Mouse (Mus musculus): ENCODE results near the gene Gm15517. TPM values are rescaled to one million over a fixed set of nuclear protein-coding genes. Genes with fewer than 3 reads are reported as not detected.
A peak's percentile ranks its signal among the peaks of the same experiment; 100 is the strongest.
"Not testable (repeated sequence)": the region's sequence is repeated elsewhere in the genome, so short reads cannot be mapped to it uniquely, and the experiment has no call there.

Gene Gm15517
- total RNA-seq (2015) = not detected in 2 replicates
- total RNA-seq (2017) = not detected in 2 replicates

DNA sequence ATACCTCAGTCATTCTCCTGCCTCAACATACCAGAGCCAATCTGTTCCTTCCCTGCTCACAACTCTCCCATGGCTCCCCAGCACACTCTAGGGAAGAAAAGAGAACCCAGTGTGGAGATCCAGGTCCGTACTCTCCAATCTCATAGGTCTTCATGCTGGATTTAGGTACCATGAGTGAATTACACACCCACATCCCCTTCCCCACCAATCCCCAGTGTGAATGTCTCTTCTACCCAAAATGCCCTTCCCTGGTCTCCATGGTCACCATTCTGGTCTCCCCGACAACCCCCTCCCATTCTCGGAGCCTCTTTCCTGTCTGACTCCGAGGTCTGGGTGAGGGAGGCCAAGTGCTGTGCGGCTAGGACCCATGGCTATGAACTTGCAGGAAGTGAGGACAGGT, at the start of gene Gm15517:
Gene Gm15517 (plus strand): TSS at position 301 of the 400 bp plus-strand sequence.
- no peak for ATAC-seq (replicated peaks; ENCODE audit: poor library complexity)

DNA sequence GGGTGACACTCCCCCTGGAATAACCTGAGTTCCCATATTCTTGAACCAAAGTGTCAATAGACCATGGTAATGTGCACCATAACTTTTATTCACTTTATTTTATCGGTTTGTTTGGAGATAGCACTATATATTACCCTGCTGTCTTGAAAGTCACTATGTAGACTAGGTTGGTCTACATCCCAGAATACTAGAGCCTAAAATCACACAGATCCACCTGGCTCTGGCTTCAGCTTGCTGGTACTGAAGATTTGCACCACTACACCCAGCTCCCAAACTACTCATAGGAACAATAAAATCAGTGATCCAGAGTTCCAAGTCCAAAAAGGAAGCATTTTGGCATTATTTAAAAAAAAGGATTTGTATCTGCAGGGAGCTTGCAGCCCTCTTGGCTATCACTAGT, 45.6 kb upstream of the Gm15517 start, which contains the start of gene Klk1b5:
Gene Klk1b5 (plus strand): TSS at position 301 of the 400 bp plus-strand sequence.
- no peak for ATAC-seq (replicated peaks; ENCODE audit: poor library complexity)

DNA sequence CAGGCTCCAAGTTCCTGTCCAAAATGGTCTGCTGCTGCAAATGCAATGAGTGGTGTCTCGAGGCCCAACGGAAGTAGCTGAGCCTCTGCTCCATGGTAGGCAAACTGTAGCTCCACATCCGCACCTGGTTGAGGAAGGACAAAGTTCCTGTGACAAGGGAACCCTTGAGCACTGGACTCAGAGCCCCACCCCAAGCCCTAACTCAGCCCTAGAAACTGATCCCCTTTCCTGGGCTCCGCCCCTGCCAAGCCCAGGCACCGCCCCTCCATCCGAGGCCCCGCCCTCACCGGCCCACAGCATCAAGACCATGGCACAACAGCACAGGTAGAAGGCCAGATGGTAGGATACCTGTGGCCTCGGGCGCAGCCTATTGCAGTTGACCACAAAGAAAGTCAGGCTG, 39.6 kb upstream of the Gm15517 start:
- not testable (repeated sequence) for ATAC-seq (replicated peaks; ENCODE audit: poor library complexity)

DNA sequence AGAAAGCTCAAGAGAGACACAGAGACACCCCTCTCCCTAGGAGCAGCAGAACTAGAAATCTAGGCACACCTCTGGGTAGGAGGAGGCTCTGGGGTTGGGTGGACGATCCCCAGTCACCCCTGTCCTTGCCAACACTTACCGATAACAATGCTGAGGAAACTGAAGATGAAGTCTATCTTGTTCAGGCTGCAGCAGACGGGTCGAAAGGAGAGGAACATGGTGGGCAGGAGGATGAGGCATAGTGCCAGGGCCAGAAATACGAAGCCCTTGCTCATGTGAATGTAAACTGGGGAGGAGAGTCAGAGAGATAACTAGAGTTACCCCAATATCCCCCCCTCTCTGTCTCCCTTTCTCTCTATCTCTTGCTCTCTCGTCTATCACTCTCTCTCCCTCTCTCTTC, 38.9 kb upstream of the Gm15517 start:
- ATAC-seq (replicated peaks; ENCODE audit: poor library complexity) = not testable (repeated sequence)

DNA sequence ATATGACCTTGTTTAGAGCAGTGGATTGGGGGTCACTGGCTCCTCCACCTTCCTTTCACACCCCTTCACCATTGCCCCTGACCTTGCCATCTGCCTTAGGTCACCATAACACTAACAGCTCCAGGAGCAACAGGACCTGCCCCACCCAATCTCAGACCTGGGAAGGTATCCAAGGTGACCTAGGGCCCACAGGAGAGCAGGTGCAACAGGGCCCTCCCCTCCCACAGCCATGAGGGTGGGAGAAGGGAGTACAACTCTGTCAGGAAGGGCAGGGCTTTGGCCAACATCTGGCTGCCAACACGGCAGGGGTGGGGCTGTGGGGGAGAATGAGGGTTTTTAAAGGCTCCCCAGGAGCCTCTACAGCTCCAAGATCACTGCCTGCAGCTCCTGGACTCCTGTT, 36.2 kb upstream of the Gm15517 start, which contains the start of gene Klk1:
Gene Klk1 (plus strand): TSS at position 285 of the 400 bp plus-strand sequence.
- ATAC-seq (replicated peaks; ENCODE audit: poor library complexity) = no peak

DNA sequence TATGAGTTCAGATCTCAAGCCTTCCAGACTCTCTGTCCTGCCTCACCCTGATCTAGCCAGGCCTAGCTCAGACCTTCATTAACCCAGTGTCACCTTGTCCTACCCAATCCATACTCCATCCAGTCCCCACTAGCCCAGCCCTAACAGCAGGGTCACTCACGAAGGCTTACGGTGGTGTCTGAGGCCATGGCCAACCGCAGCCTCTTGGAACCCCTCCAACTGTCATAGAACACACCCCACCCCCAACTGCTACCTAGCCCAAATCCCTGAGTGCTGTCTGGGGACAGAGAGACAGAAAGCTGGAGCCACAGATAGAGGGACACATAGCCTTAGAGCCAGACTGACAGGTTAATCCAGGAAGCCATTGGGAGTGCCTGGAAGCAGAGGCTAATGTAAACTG, 25.3 kb upstream of the Gm15517 start, which contains the start of gene Gm36864:
Gene Gm36864 (plus strand): TSS at position 269 of the 400 bp plus-strand sequence.
- no peak for ATAC-seq (replicated peaks; ENCODE audit: poor library complexity)

DNA sequence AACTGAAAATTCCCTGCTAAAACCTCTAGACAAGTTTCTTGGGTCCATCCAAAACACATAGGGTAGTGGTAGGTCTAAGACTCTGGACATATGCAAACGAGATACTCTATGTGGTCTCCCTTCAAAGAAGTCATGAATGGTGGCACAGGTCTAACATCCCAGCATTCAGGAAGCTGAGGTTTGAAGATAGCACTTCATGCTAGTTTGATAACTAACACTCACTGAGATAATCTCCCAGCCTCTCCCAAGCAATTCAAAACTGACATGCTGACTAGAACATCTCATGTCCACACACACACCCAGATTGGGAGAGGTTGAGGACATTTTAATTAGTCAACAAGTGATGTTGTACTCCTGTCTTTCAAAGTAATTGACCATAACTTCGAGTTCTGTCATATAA, 21.3 kb upstream of the Gm15517 start:
- no peak; the same call in 1 of the 2 replicates for ATAC-seq (replicated peaks; ENCODE audit: poor library complexity)

DNA sequence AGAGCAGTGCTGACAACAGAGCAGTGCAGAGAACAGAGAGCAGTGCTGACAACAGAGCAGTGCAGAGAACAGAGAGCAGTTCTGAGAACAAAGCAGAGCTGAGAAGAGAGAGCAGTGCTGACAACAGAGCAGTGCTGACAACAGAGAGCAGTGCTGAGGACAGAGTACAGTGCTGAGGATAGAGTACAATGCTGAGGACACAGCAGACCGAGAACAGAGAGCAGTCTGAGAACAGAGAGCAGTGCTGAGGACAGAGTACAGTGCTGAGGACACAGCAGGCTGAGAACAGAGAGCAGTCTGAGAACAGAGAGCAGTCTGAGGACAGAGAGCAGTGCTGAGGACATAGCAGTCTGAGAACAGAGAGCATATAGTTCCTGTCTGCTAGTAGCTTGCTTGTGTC, 20.5 kb upstream of the Gm15517 start:
- ATAC-seq (replicated peaks; ENCODE audit: poor library complexity) = peak; percentile 30

DNA sequence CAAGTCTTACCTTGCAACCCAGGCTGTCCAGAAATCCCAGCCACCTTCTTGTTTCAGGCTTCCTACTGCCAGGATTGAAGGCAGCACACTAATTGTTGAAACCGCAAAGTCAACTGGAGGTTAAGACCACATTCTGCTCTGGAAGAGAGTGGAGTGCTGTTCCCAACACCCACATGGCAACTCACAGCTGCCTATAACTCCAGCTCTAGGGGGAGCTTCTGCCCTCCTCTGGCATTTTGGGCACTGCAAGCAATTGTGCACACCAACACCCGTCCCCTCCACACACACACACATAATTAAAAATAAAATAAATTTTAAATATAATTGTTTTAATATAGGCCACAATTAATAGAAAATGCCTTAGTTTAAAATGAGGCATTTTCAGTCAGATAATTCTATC, 20.1 kb upstream of the Gm15517 start:
- no peak for ATAC-seq (replicated peaks; ENCODE audit: poor library complexity)

DNA sequence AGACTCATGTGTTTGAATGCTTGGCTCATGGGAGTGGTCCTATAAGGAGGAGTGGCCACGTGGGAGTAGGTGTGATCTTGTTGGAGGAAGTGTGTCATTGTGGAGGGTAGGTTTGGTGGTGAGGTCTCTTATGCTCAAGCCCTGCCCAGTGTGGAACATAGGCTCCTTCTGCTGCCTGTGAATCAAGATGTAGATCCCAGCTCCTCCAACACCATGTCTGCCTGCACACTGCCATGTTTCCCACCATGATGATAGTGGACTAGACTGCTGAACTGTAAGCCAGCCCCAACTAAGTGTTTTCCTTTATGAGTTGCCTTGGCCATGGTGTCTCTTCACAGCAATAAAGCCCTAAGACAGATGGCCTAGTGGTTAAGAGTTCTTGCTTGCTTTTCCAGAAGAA, 17.2 kb upstream of the Gm15517 start:
- ATAC-seq (replicated peaks; ENCODE audit: poor library complexity) = no peak

DNA sequence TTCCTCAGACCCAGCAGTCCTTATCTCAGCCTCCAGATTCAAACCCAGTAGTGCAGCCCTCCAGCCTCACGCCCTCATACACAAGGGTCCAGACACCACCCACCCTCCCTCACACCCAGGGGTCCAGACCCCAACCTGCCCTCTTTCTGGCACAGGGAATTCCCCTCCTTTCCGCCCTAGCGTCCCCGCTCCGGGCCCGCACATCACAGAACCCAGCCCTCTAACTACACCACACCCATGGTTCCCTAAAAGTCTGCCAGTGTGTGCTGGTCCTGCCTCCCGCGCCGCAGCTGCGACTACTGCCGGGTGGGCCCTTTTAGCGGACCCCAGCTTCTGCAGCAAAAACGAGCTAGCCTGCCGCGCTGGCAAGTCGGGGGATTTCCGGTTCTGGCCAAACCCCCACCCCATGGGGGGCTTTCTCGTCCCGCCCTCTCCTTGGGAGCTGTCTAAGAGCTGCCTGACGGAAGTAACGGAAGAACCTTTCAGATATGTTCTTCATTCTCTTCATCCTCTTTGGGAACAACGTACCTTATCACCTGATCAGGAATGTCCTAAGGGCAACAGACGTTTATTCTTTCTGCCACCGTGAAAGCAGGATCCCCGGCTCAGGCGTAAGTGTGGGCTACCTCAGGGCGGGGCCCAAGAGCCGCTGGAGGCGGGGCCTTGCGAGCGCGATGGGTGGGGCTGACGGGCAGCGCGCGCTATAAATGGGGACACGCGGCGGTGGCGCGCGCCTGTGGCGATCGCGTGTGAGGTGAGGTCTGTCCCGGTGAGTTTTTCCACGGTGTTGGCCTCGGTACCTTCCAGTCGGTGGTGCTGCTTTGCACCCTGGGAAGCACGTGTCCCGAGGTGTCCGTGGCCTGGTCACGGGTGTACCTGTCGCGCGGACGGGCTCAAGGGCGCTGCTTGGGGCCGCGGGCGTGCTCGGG, 14.9 kb upstream of the Gm15517 start, which contains the start of the genes 1700028J19Rik and 2410002F23Rik:
Gene 1700028J19Rik (minus strand): TSS at position 641 of the 929 bp plus-strand sequence.
Gene 2410002F23Rik (plus strand): TSS at position 668 of the 929 bp plus-strand sequence.
- peak; percentile 87 for ATAC-seq (replicated peaks; ENCODE audit: poor library complexity)

DNA sequence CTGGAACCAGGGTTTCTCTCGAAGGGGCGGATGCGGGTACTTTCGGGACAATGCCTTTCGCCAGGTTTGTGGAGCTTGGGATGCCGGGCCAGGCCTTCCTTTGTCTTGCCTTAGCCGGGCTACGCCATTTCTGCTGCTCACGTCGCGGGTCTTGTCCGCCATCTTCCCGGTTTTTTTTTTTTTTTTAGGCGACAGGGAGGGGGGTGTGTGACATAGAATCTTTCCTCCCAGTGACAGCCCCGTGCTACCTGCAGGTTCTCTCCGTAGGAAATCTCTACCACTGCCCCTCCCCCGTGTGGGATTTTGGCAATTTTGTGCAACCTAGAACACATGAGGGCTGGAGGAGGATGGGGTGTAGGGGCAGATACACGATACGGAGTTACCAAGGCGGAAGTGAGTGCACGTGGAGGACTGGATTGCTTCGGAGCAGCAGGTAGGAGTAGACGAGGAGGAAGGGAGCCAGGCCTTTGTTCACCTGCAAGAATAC, 14.2 kb upstream of the Gm15517 start:
- ATAC-seq (replicated peaks; ENCODE audit: poor library complexity) = peak; percentile 55

DNA sequence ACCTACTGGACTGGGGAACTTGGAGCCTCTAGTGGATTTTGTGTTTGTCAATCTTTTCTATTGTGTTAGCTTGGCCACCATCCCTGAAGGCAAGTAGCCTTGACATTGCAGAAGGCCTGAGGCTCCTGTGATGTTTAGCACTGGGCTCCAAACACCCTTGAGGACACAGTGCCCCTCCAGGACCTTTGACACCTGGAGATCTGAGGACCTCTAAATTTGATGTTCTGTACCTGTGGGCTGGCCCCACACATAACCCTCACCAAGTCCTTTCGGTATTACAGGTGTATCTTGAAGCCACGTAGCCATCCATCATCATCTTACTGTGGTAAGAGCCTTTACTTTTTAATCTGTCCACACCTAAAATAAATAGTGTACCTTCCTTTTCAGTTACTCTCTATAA, 13.3 kb upstream of the Gm15517 start:
- ATAC-seq (replicated peaks; ENCODE audit: poor library complexity) = no peak

DNA sequence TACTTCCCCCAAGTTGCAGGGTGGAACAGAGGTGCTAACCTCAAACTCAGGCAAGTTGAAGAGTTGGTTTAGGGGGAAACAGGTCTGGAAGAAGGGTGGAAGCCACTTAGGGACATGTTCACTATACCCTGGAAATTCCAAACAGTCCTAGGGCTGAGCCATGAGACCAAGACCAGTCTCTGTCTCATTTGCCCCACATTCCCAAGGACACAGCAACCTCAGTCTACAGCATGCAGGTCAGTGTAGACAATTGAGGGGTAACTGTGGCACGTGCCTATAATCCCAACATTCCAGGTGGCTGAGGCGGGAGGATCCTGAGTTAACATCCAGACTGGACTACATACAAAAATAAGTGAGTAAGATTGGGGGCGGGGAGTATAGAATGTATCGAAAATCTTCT, 12.0 kb upstream of the Gm15517 start:
- ATAC-seq (replicated peaks; ENCODE audit: poor library complexity) = no peak

DNA sequence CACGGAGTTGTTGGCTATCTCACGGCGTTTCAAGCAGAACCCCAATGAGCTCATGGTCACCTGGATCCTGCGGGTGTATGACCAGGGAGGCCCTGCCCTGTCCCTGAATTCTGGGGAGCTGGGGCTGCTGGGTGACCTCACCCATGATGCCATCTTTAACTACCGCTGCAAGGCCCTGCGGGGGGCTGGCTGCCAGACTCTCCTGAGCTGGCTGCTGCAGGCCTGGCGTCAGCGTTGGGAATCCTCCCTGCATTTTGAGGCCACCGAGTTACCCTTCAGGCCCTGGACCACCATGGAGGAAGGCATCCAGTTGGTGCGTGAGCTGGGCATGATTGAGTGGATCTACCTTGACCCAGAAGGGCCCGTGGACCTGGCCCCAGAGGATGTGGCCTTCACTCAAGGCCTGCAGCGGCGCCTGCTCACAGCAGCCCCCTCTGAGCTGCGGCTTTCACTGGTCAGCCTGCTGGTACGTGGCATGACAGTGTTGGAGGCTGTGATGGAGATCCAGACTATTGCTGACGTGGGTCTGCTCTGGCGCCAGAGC, 10.4 kb upstream of the Gm15517 start:
- not testable (repeated sequence) for ATAC-seq (replicated peaks; ENCODE audit: poor library complexity)

DNA sequence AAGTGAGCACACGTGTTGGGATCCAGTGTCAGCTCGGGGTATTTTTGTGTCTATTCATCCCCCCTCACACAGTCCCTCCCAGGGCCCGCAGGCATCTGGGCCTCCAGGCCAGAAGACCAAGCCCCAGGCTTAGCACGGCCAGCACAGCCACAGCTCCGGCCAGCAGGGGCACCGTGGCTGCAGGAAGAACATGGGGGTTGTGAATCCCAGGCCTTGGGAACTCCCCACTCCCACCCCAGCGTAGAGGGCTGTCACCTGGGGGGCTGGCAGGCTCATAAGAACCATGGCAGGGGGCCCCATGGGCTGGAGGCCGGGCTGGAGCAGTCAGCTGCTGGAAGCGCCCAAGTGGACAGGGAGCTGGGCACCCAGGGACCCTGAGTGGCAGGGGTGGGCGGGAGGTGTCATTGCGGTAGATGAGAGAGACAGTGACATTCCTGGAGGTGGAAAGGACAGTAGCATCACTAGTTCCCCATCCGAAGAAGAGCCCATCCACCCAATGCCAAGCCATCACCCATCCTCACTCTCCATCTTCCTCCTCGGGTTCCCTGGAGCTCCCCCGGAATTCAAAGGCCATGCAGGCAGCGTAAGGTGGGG, 8.1 kb upstream of the Gm15517 start:
- ATAC-seq (replicated peaks; ENCODE audit: poor library complexity) = 0 out of 2 replicates have a peak, but pooled peaks have one; percentile 12

DNA sequence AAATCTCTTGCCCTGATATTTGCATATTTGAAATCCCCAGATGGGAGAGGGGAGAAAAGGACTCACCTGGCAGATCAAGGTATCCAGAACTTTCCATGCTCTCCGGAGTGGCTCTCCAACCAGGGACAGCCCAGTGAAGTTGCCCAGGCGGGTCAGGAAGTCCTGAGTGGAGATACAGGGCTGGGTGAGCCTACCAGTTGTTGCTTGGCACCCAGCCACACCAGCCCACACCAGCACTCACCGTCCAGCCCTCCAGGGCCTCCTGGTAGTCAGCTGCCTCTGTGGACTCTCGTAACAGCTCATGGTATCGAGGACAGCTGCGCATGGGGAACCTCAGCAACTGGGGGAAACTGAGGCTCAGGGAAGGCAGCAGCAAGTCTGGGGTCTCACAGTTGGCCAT, 6.3 kb upstream of the Gm15517 start:
- no peak for ATAC-seq (replicated peaks; ENCODE audit: poor library complexity)

DNA sequence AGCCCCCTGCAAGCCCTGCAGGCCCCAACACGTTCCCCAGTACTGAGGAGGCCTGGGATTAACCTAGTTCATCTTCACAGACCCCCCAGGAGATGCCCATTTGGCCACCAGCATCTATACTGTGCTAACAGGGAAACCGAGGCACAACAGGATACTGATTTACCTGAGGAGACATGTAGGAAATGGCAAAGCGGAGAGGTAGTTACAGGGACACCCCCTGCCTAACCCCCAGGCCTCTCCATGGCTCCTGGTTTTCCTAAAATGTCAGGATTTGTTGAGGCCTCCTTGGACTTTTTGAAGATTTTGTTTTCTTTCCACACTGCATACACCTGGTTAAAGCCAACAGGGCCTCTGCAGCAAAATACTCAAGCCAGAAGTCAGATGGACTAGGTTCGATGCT, 4.0 kb upstream of the Gm15517 start, which contains the start of gene Acp4:
Gene Acp4 (minus strand): TSS at position 101 of the 400 bp plus-strand sequence.
- ATAC-seq (replicated peaks; ENCODE audit: poor library complexity) = no peak

DNA sequence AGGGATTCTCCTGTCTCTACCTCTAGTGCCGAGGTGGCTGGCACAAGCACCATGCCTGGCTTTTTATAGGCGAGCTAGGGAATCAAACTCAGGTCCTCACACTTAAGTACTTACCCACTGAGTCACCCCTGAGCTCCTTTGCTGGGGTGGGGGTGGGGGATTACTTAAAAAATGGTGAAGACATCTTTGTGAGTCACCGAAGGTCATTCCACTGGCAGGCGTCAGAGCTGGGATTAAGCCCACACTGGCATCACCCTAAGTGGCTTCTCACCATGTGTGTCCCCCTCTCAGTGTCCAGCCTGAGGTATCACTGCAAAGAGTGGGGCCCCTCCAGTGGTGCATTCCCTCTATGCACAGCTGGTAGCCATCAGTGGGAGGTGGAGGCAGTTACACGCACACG, 837 bp upstream of the Gm15517 start:
- no peak for ATAC-seq (replicated peaks; ENCODE audit: poor library complexity)

DNA sequence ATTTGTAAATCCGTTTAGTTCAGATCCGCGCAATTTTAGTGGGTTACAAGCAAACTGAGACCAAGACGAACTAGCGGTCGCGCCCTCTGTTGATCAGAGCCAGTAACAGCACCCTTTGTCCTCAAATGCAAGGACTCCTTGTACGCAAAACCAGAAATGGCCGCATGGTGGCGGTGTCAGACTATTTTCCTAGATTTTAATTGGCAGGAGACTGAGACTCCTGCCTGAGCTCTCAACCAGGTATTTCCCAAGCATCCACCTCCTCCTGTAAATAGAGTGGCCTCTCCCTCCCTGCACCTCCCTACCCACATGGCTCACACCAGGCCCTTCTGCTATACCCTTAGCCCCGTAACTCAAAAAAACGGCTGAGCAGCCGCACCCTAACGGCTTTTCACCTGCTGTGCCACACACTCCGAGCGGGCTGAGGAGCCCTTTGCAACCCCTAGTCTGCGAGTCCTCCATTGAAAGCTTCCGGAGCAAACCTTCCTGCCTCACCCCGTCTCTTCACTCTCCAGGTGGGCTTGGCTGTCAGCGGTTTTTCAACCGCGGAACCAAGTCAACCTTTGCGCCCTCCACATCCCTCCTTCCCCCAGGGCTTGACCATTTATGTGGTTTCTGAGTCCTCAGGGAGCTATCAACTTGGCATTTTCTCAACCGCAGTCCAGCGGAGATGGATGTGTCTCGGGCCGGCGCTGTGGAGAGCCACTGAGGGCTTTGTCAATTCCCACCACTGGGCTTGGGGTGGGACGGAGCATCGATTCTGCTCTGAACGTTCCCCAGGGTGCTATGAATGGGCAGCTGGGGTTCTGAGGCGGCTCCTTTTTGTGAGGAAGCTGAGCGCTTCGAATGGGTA, 1.8 kb downstream of the Gm15517 start:
- ATAC-seq (replicated peaks; ENCODE audit: poor library complexity) = peak; percentile 98

Measured in megakaryocyte progenitor cell, adult 5-6 weeks (primary cell).